In genomic region chr7:66263421-66263820, GRCm38 (mm10) we compare ENCODE assay signal across 13 mouse cellular contexts.
"Had no signal": no experiment of that assay in that cellular context is flagged by ENCODE, and none has a peak within 500 bp of the region (broad histone marks: within the 10 kb centered on the region; RNA-seq: fewer than 3 reads in every experiment).

No protein-coding gene starts in this region.

- H3K36me3 ChIP-seq: midbrain, embryonic 12.5 days had no signal

- H3K9me3 ChIP-seq: limb, embryonic 15.5 days; midbrain, embryonic 12.5 days had no signal

- H3K9ac ChIP-seq: limb, embryonic 15.5 days; liver, embryonic 14.5 days; liver, postnatal 0 days; lung, embryonic 14.5 days; midbrain, embryonic 12.5 days had no signal

- H3K27ac ChIP-seq: kidney, postnatal 0 days; limb, embryonic 15.5 days; liver, embryonic 14.5 days; macrophage; midbrain, embryonic 12.5 days had no signal

- H3K4me2 ChIP-seq: limb, embryonic 15.5 days; liver, embryonic 11.5 days; lung, embryonic 14.5 days; midbrain, embryonic 12.5 days had no signal

- ATAC-seq: intestine, postnatal 0 days; liver, postnatal 0 days; lung, postnatal 0 days; midbrain, embryonic 16.5 days had no signal

- DNase-seq: layer of hippocampus, postnatal 36 days; liver, postnatal 0 days; lung, embryonic 14.5 days had no signal

- H3K4me3 ChIP-seq: limb, embryonic 15.5 days; midbrain, embryonic 12.5 days; myocyte had no signal

- H3K27me3 ChIP-seq: limb, embryonic 15.5 days; midbrain, embryonic 12.5 days had no signal
